Mouse (Mus musculus): ENCODE measurements around the gene Olfr1113.
"Not testable (repeated sequence)": the region's sequence is repeated elsewhere in the genome, so short reads cannot be mapped to it uniquely, and the experiment has no call there.

Olfr1113 gene

DNA sequence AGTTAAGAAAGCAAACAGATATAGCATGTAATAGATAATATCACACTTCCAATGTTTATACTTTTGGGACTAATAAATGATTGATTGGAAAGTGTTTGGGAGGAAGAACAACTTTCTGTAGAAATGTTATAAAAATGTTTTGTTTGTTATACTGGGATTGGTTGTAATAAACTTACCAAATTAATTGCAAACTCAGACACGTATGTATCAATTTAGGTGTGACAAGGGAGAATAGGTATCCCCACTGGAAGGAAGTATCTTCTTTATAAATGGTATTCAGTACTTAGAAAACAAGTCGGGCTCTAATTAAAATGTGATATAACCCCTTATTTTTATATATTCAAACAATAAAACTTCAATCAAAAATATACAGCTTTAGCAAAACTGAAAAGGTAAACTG, at the start of gene Olfr1113:
Olfr1113 (plus strand) TSS at position 301 of the 400 bp plus-strand sequence.
- DNase-seq (ENCODE audit: extremely low spot score, low read depth, low spot score): no peak

DNA sequence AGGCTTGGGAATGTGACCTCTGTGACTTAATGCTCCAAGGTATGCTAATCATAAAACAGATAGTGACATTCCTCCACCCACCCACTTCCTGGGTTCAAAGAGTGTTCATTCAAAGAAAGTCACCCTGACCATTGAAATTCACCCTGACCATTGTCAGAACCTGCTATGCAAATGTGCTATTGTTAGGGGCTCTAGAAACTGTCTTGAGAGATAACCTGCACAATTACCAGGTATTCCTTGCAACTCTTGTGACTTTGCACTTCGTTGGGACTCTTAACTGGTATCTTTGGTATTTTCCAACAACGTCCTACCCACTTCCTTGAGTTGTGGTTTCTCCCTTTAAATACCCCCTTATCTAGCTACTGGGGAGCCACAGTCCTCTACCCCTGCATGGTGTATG, 41.0 kb upstream of the Olfr1113 start:
- DNase-seq (ENCODE audit: extremely low spot score, low read depth, low spot score): not testable (repeated sequence)

DNA sequence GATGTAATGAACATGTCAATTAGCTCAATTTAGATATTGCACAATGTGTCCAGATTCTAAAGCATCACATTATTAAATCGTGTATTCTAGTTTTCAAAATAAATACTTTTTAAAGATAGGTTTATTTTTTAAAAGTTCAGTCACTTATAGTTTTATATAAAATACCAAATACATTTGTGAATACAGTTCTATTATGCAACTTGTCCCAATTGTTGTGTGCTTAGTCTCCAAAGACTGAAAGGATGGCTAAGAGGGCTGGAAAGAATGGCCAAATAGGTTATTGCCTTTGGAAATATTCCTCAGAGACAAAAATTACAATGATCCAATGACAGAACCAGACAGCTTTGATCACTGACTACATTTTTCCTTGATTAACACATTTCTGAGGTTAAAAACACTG, 21.3 kb upstream of the Olfr1113 start, which contains the start of gene Olfr1112:
Olfr1112 (plus strand) TSS at position 301 of the 400 bp plus-strand sequence.
- no peak for DNase-seq (ENCODE audit: extremely low spot score, low read depth, low spot score)

DNA sequence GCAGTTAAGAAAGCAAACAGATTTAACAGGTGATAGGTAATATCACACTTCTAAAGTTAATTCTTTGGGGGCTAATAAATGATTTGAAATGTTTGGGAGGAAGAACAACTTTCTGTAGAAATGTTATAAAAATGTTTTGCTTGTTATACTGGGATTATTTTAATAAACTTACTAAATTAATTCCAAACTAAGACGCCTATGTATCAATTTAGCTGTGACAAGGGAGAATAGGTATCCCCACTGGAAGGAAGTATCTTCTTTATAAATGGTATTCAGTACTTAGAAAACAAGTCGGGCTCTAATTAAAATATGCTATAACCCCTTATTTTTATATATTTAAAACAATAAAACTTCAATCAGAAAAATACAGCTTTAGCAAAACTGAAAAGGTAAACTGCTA, 38.9 kb downstream of the Olfr1113 start, which contains the start of gene Olfr1115:
Olfr1115 (plus strand) TSS at position 301 of the 400 bp plus-strand sequence.
- no peak for DNase-seq (ENCODE audit: extremely low spot score, low read depth, low spot score)

All from hindlimb bud, embryonic 11.5 days (tissue).